Mouse (Mus musculus) CH12F3 (cell line): ENCODE results near the gene Ptprn2.

Experiments
- in situ Hi-C: fragments of 300-500 bp; cut with MboI; formaldehyde crosslinking; loops from 2 replicates; pipeline ENCODE4 v1.14.3; 2020; ENCODE audit warnings: low sequenced_read_pairs

The Ptprn2 gene

GRCm38 (mm10) chr12:116637498-116637897 lies 152.0 kb downstream of the Ptprn2 start:
- in situ Hi-C loops: no loop called here

DNA sequence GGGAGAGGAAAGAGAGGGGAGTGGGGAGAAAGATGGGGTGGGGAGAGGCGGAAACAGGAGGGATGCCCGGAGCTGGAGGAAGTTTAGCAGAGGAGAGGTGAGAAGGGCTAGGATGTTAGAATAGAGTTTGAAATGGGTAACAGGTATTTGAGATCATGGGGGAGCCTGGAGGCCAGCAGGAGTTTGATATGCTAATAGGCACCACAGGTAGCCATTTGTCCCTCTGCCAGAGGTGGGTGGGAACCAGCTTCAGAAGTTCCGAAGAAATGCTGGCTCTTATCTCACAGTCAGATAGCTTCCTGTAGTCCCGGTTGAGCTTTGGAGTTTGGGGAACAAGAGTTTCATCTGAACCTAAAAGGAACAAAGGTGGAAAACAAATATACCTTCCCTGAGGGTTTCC lies 155.4 kb downstream of the Ptprn2 start:
- in situ Hi-C loops: no loop called here

- in situ Hi-C loops: no loop called here
Measured at GRCm38 (mm10) chr12:116641339-116642190, 156.0 kb downstream of the Ptprn2 start.

- in situ Hi-C loops: no loop called here
Measured at GRCm38 (mm10) chr12:116642191-116642549, 156.7 kb downstream of the Ptprn2 start.

DNA sequence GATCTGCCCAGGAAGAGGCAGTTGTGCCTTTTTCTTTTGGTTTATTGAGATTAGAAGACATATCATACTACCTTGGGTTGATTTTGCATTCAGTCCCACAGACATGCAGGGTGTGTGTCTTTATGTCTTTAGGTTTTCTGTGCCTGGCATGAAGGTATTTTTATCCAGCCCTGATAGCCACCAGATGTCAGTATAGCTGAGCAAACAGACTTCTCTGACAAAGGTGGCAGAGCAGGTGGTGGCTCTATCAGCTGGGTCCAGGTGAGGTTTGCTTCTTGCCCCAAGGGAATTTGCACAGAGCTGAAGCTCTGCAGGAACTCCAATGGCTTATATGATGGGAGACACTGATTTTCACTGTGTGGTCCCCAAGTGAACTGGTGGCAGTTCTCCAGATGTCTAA lies 161.3 kb downstream of the Ptprn2 start:
- in situ Hi-C loops: no loop called here

DNA sequence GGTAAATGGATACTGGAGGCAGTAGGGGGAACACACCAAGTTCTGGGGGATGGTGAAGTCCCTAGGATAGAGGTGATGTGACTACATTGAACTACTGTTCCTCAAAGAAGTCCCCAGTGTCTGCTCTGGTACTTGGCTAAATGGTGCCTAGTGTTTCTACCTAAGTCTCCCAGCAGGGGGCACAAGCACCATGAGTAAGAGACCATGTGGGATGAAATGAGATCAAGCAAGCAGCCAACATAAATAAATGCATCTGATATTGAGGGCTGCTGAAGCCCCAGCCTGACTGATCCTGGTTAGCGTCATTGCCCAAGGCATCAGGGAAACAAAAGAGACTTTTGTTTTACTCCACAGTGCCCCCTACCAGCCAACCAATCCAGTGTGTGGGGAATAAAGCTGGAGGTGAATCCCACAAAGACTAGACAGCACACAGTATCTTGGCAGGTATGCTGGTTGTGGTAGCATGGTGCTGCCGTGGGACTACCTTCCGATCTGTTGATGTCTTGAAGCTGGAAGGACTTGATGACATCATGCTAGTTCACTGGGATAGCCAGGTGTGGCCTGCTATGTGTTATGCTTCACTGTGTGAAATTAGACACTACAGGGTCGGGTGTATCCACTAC lies 163.2 kb downstream of the Ptprn2 start:
- in situ Hi-C loops: no loop called here

- in situ Hi-C loops: no loop called here
Measured at GRCm38 (mm10) chr12:116653684-116654083, 168.2 kb downstream of the Ptprn2 start.

DNA sequence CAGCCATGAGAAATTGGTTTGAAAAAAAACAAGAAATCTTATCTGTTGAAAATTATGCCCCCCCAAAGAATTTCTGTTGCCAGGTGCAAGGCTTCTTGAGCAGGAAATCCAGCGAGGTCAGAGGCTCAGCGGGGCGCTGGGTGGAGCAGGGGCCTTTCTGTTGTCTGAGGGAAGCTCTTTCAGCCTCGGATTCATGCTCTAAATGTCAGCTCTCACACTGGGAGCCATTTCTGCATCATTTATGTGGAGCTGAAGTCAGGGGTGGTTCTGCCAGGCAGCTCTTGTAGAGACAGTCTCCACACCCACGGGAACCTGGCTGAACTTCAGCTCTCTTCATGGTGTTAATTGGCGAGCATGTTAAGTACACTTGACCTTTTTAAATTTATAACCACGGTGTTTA lies 174.6 kb downstream of the Ptprn2 start:
- in situ Hi-C loops: no loop called here

GRCm38 (mm10) chr12:116661018-116661417 lies 175.5 kb downstream of the Ptprn2 start:
- in situ Hi-C loops: no loop called here

DNA sequence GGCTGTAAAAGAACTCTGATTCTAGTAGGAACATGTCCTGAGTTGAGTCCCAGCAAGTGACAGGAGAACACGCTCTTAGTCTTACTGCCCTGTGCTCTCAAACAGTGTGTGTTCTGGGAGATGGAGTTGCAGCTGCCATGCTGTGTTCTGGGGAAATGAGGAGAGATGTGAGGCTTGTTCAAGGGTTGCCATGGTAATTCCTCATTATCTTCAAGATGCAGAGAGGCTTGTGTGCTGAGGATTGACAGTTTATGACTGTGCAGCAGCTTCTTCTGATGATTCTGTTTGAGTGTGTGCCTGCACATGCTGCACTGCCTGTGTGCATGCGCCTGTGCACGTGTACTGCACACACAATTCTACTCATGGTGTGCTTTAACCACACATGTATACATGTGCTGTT lies 192.2 kb downstream of the Ptprn2 start:
- in situ Hi-C loops: no loop called here

DNA sequence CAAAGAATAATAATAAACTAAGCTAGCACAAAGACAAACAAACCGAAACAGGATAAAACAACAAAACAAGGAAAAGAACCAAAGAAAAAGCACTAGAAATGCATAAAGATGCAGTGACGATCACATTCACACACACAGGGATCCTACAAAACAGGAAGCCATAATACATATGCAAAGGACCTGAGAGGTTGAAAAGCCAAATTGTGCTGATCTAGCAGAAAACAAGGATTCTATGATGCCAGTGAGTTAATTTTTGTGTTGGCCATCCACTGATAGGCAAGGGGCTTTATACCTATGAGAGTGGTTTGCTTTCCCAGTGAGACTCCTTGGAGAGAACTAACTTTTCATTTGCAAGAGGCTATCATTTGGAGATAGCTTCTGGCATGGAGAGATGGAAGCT lies 204.3 kb downstream of the Ptprn2 start:
- in situ Hi-C loops: no loop called here

DNA sequence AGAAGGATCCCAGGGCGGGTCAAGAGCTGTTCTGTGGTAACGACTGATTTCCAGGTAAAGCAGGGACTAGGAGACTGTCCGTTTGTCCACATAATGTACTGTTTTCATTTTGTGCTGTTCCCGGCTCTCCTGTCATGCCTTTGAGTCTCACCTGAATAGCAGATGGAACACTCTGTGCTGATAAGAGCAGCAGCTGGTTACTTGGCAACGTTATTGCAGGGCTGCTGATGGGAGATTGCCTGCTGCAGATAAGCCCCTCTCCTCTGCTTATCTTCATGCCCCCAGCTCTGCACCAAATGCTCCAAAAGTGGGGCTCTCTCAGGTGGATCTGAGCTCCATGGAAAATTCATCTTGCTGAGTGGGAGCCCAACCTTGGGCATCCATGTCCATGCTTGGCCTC lies 224.0 kb downstream of the Ptprn2 start:
- in situ Hi-C loops: no loop called here

- in situ Hi-C loops: no loop called here
Measured at GRCm38 (mm10) chr12:116710716-116711115, 225.2 kb downstream of the Ptprn2 start.

- in situ Hi-C loops: no loop called here
Measured at GRCm38 (mm10) chr12:116711133-116711532, 225.6 kb downstream of the Ptprn2 start.

DNA sequence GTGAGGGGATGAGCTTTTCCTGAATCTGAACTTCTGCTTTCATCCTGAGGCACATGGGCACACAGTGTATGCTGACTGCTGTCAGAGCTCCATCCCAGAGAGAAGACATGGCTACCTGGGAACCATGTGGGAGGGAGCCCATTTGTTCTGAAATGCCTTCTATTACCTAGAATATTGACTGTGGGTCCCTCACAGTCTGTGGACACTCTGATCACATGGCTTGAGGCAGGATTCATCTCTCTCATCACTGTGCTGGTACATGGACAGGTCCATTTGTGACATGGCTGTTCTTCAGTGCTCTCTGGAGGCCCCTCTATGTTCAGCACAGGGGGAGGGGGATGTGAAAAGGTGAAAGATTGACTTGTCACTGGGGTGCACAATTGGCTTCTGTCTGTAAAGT lies 227.6 kb downstream of the Ptprn2 start:
- in situ Hi-C loops: no loop called here

GRCm38 (mm10) chr12:116721062-116721461 lies 235.5 kb downstream of the Ptprn2 start:
- in situ Hi-C loops: no loop called here

- in situ Hi-C loops: no loop called here
Measured at GRCm38 (mm10) chr12:116740141-116740540, 254.6 kb downstream of the Ptprn2 start.

DNA sequence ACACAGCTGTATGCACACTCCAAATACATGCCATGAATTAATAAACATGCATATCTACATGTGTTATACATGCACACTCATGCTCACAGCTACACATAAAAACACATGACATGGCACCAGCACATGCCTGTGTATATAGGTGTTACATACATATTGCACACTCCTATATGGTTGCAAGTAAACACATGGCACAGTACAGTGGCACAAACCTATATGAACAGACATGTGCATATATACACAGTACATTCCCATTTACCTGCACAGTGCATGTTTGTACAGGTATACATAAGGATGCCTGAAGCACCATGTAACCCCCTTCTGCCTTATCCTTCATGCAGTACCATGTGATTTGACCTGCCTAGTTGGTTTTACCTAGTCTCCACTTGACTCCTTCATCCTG lies 255.8 kb downstream of the Ptprn2 start:
- in situ Hi-C loops: no loop called here

DNA sequence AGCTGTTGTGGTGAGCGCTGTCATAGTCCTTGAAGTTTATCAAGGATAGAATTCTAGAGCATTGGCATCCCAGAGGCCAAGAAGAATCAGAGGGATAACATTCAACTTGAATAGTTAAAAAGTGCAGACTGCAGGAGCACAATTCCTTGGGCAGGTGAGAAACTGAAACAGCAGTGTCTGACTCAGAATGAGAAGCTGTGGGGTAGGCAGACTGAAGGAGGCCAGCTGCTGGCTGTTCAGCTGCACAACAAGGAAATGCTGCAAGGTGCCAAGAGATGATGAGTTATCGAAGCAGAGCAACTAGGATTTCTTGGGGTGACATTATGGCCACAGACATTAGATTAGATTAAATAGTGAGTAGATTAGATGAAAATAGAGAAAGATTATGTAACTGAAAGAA lies 260.9 kb downstream of the Ptprn2 start:
- in situ Hi-C loops: no loop called here

DNA sequence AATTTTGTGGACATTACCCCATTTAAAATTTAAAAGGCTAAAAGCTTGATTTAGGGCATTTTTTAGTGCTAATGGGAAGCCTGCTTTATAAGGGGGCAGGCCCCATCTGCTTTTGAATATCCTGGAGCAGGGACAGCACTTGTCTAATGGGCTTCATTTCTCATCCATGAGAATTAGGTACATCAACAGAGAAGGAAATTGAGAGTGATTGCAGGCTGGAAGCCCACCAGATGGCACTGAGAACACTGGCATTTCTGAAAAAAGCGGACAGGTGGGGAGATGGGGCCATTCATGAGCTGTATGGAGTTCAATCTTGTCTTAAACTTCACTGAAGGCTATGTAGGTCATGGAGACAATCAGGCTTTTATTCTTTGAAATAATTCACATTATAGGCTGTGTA lies 267.3 kb downstream of the Ptprn2 start:
- in situ Hi-C loops: no loop called here

DNA sequence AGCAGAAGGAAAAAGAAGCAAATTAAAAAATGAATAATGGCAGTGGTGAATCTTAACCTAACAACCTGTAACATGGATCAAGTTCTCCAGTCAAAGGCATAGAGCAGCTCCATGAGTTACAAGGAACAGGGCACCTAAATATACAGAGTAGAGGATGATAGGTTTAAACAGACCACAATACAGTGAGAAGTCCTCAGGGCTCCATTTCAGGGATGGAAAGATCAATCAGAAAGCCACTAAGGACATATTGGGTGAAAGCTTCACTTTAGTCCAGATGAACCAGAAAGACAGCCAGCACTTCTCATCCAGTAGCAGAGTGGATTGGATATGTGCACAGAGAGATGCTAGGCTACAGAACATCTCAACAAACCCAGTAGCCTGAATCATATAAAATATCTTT lies 278.4 kb downstream of the Ptprn2 start:
- in situ Hi-C loops: no loop called here

- in situ Hi-C loops: no loop called here
Measured at GRCm38 (mm10) chr12:116770911-116771310, 285.4 kb downstream of the Ptprn2 start.

DNA sequence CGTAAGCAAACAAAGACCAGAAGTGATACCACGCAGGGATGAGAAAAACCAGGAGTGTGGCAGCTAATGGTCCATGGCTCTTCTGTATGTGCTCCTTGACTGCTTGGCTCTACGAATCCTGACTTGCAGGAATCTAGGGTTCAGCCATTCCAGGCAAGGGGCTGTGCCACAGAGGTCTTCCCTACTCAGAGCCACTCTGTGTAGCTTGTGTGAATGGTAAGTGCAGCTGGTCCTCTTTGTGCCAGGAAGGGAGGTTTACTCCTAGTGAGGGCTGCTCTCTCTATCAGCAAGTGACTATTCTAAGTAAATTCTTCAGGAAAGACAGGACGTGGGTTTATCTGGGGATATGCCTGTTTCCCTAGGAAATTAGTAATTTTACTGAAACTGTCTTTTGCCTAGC lies 286.0 kb downstream of the Ptprn2 start:
- in situ Hi-C loops: no loop called here
